Comparison of ENCODE assay signal across 7 mouse cellular contexts in the genomic region with DNA sequence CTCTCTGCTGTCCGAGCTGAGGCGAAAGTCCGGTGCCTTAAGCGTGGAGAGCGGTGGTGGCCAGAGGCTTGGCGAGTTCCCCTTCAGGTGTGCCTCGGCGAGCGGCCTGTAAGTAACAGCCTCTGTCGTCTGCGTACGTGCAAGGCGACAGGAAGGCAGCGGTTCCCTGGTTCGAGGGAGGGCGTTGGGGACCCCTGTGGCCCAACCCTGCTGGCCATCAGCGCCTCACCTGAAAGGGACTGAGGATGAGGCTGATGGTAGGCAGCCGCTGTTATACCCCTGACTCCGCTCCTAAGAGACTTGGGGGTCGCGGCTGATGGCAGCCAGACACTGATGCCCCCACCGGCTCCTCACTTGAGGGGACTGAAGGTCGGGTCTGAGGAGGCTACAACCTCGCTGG. TPM values are rescaled to one million over a fixed set of nuclear protein-coding genes. Genes with fewer than 3 reads are reported as not detected.
DNase-seq lines count a peak whose midpoint lies in the region; ATAC-seq and TF ChIP-seq lines count a peak whose summit lies in the region.
"Not testable (repeated sequence)": the region's sequence is repeated elsewhere in the genome, so short reads cannot be mapped to it uniquely, and the experiment has no call there.

No protein-coding gene starts in this region.

- TF ChIP-seq CTCF in heart, adult 2 months (IDR thresholded peaks at IDR 0.05) = not testable (repeated sequence)

- H3K4me2 ChIP-seq in intestine, embryonic 16.5 days (ENCODE audit: low read depth, low read length) = peak overlapping the region; percentile 79
- H3K4me2 ChIP-seq in midbrain, embryonic 14.5 days (ENCODE audit: low read length) = peak overlapping the region; percentile 59

- H3K27me3 ChIP-seq in heart, adult 2 months (ENCODE audit: control insufficient read depth, insufficient read depth, low read length); intestine, embryonic 16.5 days (replicated peaks; ENCODE audit: control insufficient read depth, insufficient read depth, low read length); midbrain, embryonic 14.5 days (ENCODE audit: control insufficient read depth, insufficient read depth, low read length): not testable (repeated sequence)

- peak overlapping the region; percentile 65 for H3K4me3 ChIP-seq in heart, adult 2 months
- peak overlapping the region; percentile 61 for H3K4me3 ChIP-seq in intestine, embryonic 16.5 days (ENCODE audit: low read length)
- H3K4me3 ChIP-seq in midbrain, embryonic 14.5 days (replicated peaks; ENCODE audit: low read depth, low read length) = peak overlapping the region; percentile 58

- H3K4me1 ChIP-seq in heart, adult 2 months (ENCODE audit: control insufficient read depth, insufficient read depth, low read length); intestine, embryonic 16.5 days (ENCODE audit: control insufficient read depth, insufficient read depth, low read length); midbrain, embryonic 14.5 days (ENCODE audit: control insufficient read depth, insufficient read depth, low read length): not testable (repeated sequence)

- 4% methylated on average over 21 of the region's 24 CpGs for WGBS in heart, adult 2 months
- 1% methylated on average over 19 of the region's 24 CpGs for WGBS in intestine, embryonic 16.5 days
- WGBS in midbrain, embryonic 14.5 days = 0% methylated on average over 20 of the region's 24 CpGs

- peak overlapping the region; percentile 89 for H3K9ac ChIP-seq in heart, adult 2 months (ENCODE audit: low read depth, low read length)
- H3K9ac ChIP-seq in intestine, embryonic 16.5 days (ENCODE audit: low read depth, low read length) = peak overlapping the region; percentile 73
- peak overlapping the region; percentile 64 for H3K9ac ChIP-seq in midbrain, embryonic 14.5 days (replicated peaks; ENCODE audit: low read length)

- intact Hi-C loops in heart, adult 2 months (cut with DNase I) = loop anchor here (1.0 to 5.0 kb wide), 2 partner anchors 47 to 55 kb away; partner anchors contain the start of genes Abhd18, Larp1b and Mfsd8

- TF ChIP-seq EP300 in heart, adult 2 months (IDR thresholded peaks at IDR 0.05; ENCODE audit: insufficient read depth, low read depth, low read length) = not testable (repeated sequence)

- DNase-seq in adrenal gland, adult 8-10 months = peak; percentile 15
- DNase-seq in embryo, embryonic 9.5 days (ENCODE audit: extremely low spot score) = peak; percentile 39
- DNase-seq in heart, adult 2 months = peak in 1 of 2 experiments; percentile 42
- DNase-seq in liver = peak; percentile 19
- peak; percentile 64 for DNase-seq in midbrain, embryonic 14.5 days
- peak; percentile 24 to 45 for DNase-seq in spleen, postnatal 10 days (ENCODE audit: low spot score in 2 of 2)

- not testable (repeated sequence) for ATAC-seq in intestine, embryonic 16.5 days; midbrain, embryonic 14.5 days (ENCODE audit: low FRiP score, low TSS enrichment)

- not testable (repeated sequence) for H3K36me3 ChIP-seq in heart, adult 2 months (ENCODE audit: control insufficient read depth, insufficient read depth, low read length); intestine, embryonic 16.5 days (ENCODE audit: control insufficient read depth, insufficient read depth, low read length); midbrain, embryonic 14.5 days (ENCODE audit: control insufficient read depth, insufficient read depth, low read length)

- H3K79me2 ChIP-seq in heart, adult 2 months (replicated peaks; ENCODE audit: control insufficient read depth, insufficient read depth, low read length) = not testable (repeated sequence)

- H3K9me3 ChIP-seq in intestine, embryonic 16.5 days (ENCODE audit: control insufficient read depth, low read length); midbrain, embryonic 14.5 days (ENCODE audit: control insufficient read depth, low read length): not testable (repeated sequence)

- H3K27ac ChIP-seq in heart, adult 2 months = peak overlapping the region; percentile 87
- peak overlapping the region; percentile 48; the same call in 1 of the 2 replicates for H3K27ac ChIP-seq in intestine, embryonic 16.5 days (ENCODE audit: low read length)
- H3K27ac ChIP-seq in midbrain, embryonic 14.5 days (replicated peaks; ENCODE audit: low read depth, low read length) = peak overlapping the region; percentile 61

- TF ChIP-seq POLR2A in heart, adult 2 months (IDR thresholded peaks at IDR 0.05; ENCODE audit: insufficient read depth, low read depth, low read length) = not testable (repeated sequence)

RNA-seq across cellular contexts. Expression of gene 1700034I23Rik, which starts 8.0 kb away (rescaled TPM):
- under 1 TPM in 2 of 4 experiments, not detected in 2; 0.19 to 0.34 TPM for total RNA-seq in adrenal gland, adult 8-10 months (2022)
- under 1 TPM in 1 of 2 experiments, not detected in 1; 0.23 TPM for total RNA-seq in heart, adult 2 months (2021)
- polyA plus RNA-seq in heart, adult 2 months (2012; rRNA removed) = 0.06 TPM in 2 replicates
- 0.12 and 0.16 TPM in 2 replicates for polyA plus RNA-seq in intestine, embryonic 16.5 days (2015; fragmentation: Nextera tagmentation; extraction: Ambion mirVana)
- polyA plus RNA-seq in midbrain, embryonic 14.5 days (2014; fragmentation: Nextera tagmentation; extraction: Ambion mirVana) = 0.32 and 0.34 TPM in 2 replicates

RNA-seq across cellular contexts. Expression of gene Abhd18, which starts 47.6 kb away (rescaled TPM):
- total RNA-seq in adrenal gland, adult 8-10 months (2022) = 1 to 10 TPM; 4.4 to 8.6 (median 6.9) TPM
- total RNA-seq in heart, adult 2 months (2021) = 10 to 100 TPM; 73.8 to 93.5 TPM
- polyA plus RNA-seq in heart, adult 2 months (2012; rRNA removed) = 14.6 and 37.3 TPM in 2 replicates
- polyA plus RNA-seq in intestine, embryonic 16.5 days (2015; fragmentation: Nextera tagmentation; extraction: Ambion mirVana) = 12.6 and 15.8 TPM in 2 replicates
- 15.8 and 15.9 TPM in 2 replicates for polyA plus RNA-seq in midbrain, embryonic 14.5 days (2014; fragmentation: Nextera tagmentation; extraction: Ambion mirVana)

RNA-seq across cellular contexts. Expression of gene Mfsd8, which starts 47.6 kb away (rescaled TPM):
- 10 to 100 TPM; 18.8 to 28.4 (median 20.2) TPM for total RNA-seq in adrenal gland, adult 8-10 months (2022)
- 10 to 100 TPM; 16.1 to 18.9 TPM for total RNA-seq in heart, adult 2 months (2021)
- polyA plus RNA-seq in heart, adult 2 months (2012; rRNA removed) = 4.9 and 12.6 TPM in 2 replicates
- 5.8 and 6.0 TPM in 2 replicates for polyA plus RNA-seq in intestine, embryonic 16.5 days (2015; fragmentation: Nextera tagmentation; extraction: Ambion mirVana)
- 10.4 and 12.8 TPM in 2 replicates for polyA plus RNA-seq in midbrain, embryonic 14.5 days (2014; fragmentation: Nextera tagmentation; extraction: Ambion mirVana)

RNA-seq across cellular contexts. Expression of gene Larp1b, which starts 55.3 kb away (rescaled TPM):
- 10 to 100 TPM; 22.3 to 33.3 (median 26.7) TPM for total RNA-seq in adrenal gland, adult 8-10 months (2022)
- 10 to 100 TPM; 62.6 to 66.9 TPM for total RNA-seq in heart, adult 2 months (2021)
- 16.2 and 32.9 TPM in 2 replicates for polyA plus RNA-seq in heart, adult 2 months (2012; rRNA removed)
- polyA plus RNA-seq in intestine, embryonic 16.5 days (2015; fragmentation: Nextera tagmentation; extraction: Ambion mirVana) = 13.1 and 14.4 TPM in 2 replicates
- 4.6 and 5.0 TPM in 2 replicates for polyA plus RNA-seq in midbrain, embryonic 14.5 days (2014; fragmentation: Nextera tagmentation; extraction: Ambion mirVana)
